Mouse (Mus musculus): ENCODE data around the gene Tagap. TPM values are rescaled to one million over a fixed set of nuclear protein-coding genes. Genes with fewer than 3 reads are reported as not detected.
"Not testable (repeated sequence)": the region's sequence is repeated elsewhere in the genome, so short reads cannot be mapped to it uniquely, and the experiment has no call there.

The Tagap gene
- polyA plus RNA-seq, 2 experiments = 0.64 to 0.65 TPM

DNA sequence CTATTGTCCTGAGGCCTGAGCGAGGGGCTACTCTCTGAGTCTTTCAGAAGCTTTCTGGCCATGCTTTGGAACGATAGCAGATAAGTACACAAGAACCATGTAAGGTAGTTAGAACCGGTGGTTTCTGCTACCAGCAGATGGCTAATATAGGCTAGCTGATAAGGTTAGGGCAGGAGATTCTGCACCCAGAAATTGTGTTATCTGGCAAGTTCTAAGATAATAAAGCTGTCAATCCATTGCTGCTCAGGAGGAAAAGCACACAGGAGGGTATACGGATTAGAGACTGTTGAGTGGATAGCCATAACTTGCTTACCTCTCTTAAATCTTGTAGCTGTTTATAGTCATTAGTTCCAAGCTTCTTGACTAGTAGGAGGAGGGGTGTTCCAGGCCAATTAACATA, 37.5 kb downstream of the Tagap start:
- not testable (repeated sequence) for H3K4me2 ChIP-seq (replicated peaks; ENCODE audit: low read depth, low read length, severe bottlenecking); H3K36me3 ChIP-seq (ENCODE audit: control insufficient read depth, insufficient read depth, low read length); H3K27ac ChIP-seq (replicated peaks; ENCODE audit: low read depth, low read length); H3K4me1 ChIP-seq (ENCODE audit: control insufficient read depth, insufficient read depth, low read length); ATAC-seq (ENCODE audit: low FRiP score, low read depth); H3K4me3 ChIP-seq (replicated peaks; ENCODE audit: low read length); H3K9ac ChIP-seq (ENCODE audit: low read depth, low read length, severe bottlenecking); DNase-seq (ENCODE audit: low spot score); H3K27me3 ChIP-seq (ENCODE audit: control insufficient read depth, insufficient read depth, low read length); H3K9me3 ChIP-seq (ENCODE audit: control insufficient read depth, low read length)
- WGBS = 91% methylated on average over 3 of the region's 4 CpGs

DNA sequence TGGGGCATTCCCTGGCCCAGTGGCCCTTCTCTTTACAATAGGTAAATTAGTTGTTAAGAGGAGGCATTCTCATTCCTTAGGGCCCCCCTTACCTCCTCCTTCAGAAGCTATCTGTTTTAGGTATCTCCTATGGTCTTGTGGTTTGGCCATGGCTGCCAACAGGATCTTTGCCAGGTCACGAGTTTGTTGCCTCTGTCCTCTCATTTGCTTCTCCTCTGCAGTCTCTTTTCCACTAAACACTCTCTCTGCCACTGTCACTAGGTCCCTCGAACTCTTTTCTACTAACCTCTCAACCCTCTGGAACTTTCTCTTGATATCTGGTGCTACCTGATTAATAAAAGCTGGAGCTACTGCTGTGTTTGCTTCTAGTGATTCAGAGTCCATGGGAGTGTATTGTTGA, 38.6 kb downstream of the Tagap start:
- 96% methylated on average over 2 of the region's 2 CpGs for WGBS
- ATAC-seq (ENCODE audit: low FRiP score, low read depth); H3K4me2 ChIP-seq (replicated peaks; ENCODE audit: low read depth, low read length, severe bottlenecking): not testable (repeated sequence)

DNA sequence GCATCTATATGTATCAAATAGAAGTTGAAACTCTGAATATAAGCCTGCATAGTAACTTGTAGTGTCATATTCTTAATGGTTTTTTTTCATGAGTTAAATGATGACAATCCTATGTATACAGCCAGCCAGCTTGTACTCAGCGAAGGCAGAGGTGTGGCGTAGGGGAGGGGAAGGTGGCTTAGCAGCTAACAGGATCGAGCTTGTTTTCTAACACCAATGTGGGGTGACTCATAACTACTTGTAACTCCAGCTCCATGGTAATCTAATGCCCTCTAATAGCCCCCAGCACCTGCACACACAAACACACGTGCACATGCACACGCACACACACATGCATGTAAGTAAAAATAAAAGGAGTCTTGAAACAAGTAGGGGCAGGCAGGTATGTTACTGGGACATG, 42.7 kb downstream of the Tagap start:
- ATAC-seq (ENCODE audit: low FRiP score, low read depth); H3K4me3 ChIP-seq (replicated peaks; ENCODE audit: low read length); H3K4me2 ChIP-seq (replicated peaks; ENCODE audit: low read depth, low read length, severe bottlenecking); H3K4me1 ChIP-seq (ENCODE audit: control insufficient read depth, insufficient read depth, low read length); H3K27ac ChIP-seq (replicated peaks; ENCODE audit: low read depth, low read length); H3K9ac ChIP-seq (ENCODE audit: low read depth, low read length, severe bottlenecking); DNase-seq (ENCODE audit: low spot score); H3K27me3 ChIP-seq (ENCODE audit: control insufficient read depth, insufficient read depth, low read length); H3K36me3 ChIP-seq (ENCODE audit: control insufficient read depth, insufficient read depth, low read length); H3K9me3 ChIP-seq (ENCODE audit: control insufficient read depth, low read length): not testable (repeated sequence)
- 88% methylated on average over 3 of the region's 5 CpGs for WGBS

More for the DNA sequence above, 38.6 kb downstream of the Tagap start:
- not testable (repeated sequence) for H3K27me3 ChIP-seq (ENCODE audit: control insufficient read depth, insufficient read depth, low read length); H3K27ac ChIP-seq (replicated peaks; ENCODE audit: low read depth, low read length); H3K4me1 ChIP-seq (ENCODE audit: control insufficient read depth, insufficient read depth, low read length); H3K4me3 ChIP-seq (replicated peaks; ENCODE audit: low read length); H3K9ac ChIP-seq (ENCODE audit: low read depth, low read length, severe bottlenecking); H3K9me3 ChIP-seq (ENCODE audit: control insufficient read depth, low read length); H3K36me3 ChIP-seq (ENCODE audit: control insufficient read depth, insufficient read depth, low read length); DNase-seq (ENCODE audit: low spot score)

DNA sequence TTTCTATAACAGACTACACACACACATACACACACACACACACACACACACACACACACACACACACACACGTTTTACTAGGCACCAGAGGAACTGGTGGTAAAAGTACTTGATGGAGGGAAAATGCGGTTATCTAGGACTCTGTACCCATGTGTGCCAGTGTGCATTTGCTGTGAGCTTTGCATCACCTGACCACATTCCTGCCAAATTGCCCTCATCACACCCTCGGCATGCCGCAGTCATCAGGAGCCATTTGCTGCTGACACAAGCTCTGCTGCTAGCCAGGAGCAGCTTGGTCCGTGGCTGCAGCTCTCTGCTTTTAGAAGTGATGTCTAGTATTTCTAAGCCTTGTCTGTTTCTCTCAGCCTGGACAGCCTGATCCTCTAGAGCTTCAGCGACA, 44.0 kb downstream of the Tagap start:
- WGBS = 11% methylated on average over 1 of the region's 6 CpGs
- not testable (repeated sequence) for ATAC-seq (ENCODE audit: low FRiP score, low read depth)

DNA sequence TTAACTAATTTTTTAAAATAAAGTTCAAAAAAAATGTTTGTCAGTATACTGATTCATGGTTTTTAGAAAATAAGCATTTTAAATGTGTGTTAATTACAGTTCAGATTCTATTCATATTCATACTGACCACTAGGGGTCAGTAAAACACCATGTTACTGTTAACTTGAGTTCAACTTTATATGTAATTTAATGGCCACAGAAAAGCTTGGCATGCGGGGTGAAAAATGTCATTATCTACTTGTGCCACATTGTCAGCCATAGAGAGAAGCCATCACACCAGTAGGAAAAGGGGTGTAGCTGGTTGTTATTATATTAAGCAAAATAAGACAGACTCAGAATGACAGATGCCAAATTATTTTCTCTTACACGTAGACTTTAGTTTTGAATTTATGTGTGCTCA, 57.7 kb downstream of the Tagap start:
- H3K4me3 ChIP-seq (replicated peaks; ENCODE audit: low read length); H3K27ac ChIP-seq (replicated peaks; ENCODE audit: low read depth, low read length); H3K4me1 ChIP-seq (ENCODE audit: control insufficient read depth, insufficient read depth, low read length); H3K9ac ChIP-seq (ENCODE audit: low read depth, low read length, severe bottlenecking); H3K9me3 ChIP-seq (ENCODE audit: control insufficient read depth, low read length); H3K4me2 ChIP-seq (replicated peaks; ENCODE audit: low read depth, low read length, severe bottlenecking); ATAC-seq (ENCODE audit: low FRiP score, low read depth); H3K36me3 ChIP-seq (ENCODE audit: control insufficient read depth, insufficient read depth, low read length); DNase-seq (ENCODE audit: low spot score); H3K27me3 ChIP-seq (ENCODE audit: control insufficient read depth, insufficient read depth, low read length): not testable (repeated sequence)
- WGBS = 78% methylated on average over 1 of the region's 2 CpGs

More for the DNA sequence above, 44.0 kb downstream of the Tagap start:
- not testable (repeated sequence) for H3K4me3 ChIP-seq (replicated peaks; ENCODE audit: low read length); H3K4me1 ChIP-seq (ENCODE audit: control insufficient read depth, insufficient read depth, low read length); DNase-seq (ENCODE audit: low spot score); H3K9me3 ChIP-seq (ENCODE audit: control insufficient read depth, low read length); H3K4me2 ChIP-seq (replicated peaks; ENCODE audit: low read depth, low read length, severe bottlenecking); H3K36me3 ChIP-seq (ENCODE audit: control insufficient read depth, insufficient read depth, low read length); H3K27me3 ChIP-seq (ENCODE audit: control insufficient read depth, insufficient read depth, low read length); H3K27ac ChIP-seq (replicated peaks; ENCODE audit: low read depth, low read length); H3K9ac ChIP-seq (ENCODE audit: low read depth, low read length, severe bottlenecking)

Other genes starting within 250 kb of the Tagap start
- gene Fndc1, start 98.7 kb upstream of the Tagap start, polyA plus RNA-seq (2012; rRNA removed) = 58.4 and 61.9 TPM in 2 replicates
- 71.7 and 82.3 TPM in 2 replicates for gene Fndc1, start 98.7 kb upstream of the Tagap start, polyA plus RNA-seq (2014; fragmentation: Nextera tagmentation; extraction: Ambion mirVana)
- 31.3 and 40.4 TPM in 2 replicates for gene Rsph3a, start 19.6 kb downstream of the Tagap start, polyA plus RNA-seq (2012; rRNA removed)
- gene Rsph3a, start 19.6 kb downstream of the Tagap start, polyA plus RNA-seq (2014; fragmentation: Nextera tagmentation; extraction: Ambion mirVana) = 56.4 and 59.1 TPM in 2 replicates
- 0.28 and 0.74 TPM in 2 replicates for gene Gm49673, start 221.8 kb downstream of the Tagap start, polyA plus RNA-seq (2012; rRNA removed)
- not detected in 2 replicates for gene Gm49673, start 221.8 kb downstream of the Tagap start, polyA plus RNA-seq (2014; fragmentation: Nextera tagmentation; extraction: Ambion mirVana)
- gene Rnaset2a, start 222.1 kb downstream of the Tagap start, polyA plus RNA-seq (2012; rRNA removed) = 29.4 and 31.4 TPM in 2 replicates
- gene Rnaset2a, start 222.1 kb downstream of the Tagap start, polyA plus RNA-seq (2014; fragmentation: Nextera tagmentation; extraction: Ambion mirVana) = 29.3 and 29.5 TPM in 2 replicates
- gene Fgfr1op, start 239.5 kb downstream of the Tagap start, polyA plus RNA-seq (2012; rRNA removed) = 12.5 and 16.4 TPM in 2 replicates
- 30.7 and 32.5 TPM in 2 replicates for gene Fgfr1op, start 239.5 kb downstream of the Tagap start, polyA plus RNA-seq (2014; fragmentation: Nextera tagmentation; extraction: Ambion mirVana)

Measured in limb, embryonic 14.5 days (tissue).